Mouse (Mus musculus): ENCODE results near the gene BC107364.
A peak's percentile ranks its signal among the peaks of the same experiment; 100 is the strongest.
"Not testable (repeated sequence)": the region's sequence is repeated elsewhere in the genome, so short reads cannot be mapped to it uniquely, and the experiment has no call there.

Gene BC107364

DNA sequence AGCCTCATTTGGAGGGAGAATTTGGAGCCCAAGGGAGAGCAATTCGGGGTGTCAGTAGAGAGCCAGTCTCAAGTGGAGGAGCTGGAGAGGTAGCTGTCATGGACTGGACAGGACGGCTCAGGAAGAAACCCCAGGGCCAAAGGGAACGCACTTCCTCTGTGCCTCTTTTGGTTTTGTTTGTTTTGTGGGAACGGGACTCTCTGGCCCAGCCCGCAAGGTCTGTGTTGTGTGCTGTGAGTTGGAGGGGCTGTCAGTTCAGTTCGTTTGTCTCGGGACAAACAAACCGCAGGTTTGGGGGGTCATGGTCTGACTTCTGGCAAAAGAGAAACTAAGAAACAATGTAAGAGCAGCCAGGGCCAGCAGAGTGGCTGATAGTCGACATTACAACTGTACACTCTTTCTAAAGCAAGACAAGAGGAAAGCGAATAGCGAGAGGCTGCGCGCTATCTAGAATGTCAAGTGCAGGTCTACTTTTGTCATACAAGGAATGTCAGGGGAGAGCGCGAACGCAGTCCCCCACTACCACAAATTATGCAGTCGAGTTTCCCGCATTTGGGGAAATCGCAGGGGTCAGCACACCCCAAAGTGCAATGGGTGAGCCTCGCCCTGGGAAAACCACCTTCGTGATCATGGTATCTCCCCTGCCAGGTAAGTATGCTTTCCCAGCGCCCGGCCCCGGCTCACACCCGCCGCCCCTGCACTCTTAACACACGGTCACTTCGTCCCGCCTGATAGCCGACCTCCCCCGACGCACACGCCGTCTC, 34.1 kb upstream of the BC107364 start:
- not testable (repeated sequence) for DNase-seq (ENCODE audit: low read depth)

DNA sequence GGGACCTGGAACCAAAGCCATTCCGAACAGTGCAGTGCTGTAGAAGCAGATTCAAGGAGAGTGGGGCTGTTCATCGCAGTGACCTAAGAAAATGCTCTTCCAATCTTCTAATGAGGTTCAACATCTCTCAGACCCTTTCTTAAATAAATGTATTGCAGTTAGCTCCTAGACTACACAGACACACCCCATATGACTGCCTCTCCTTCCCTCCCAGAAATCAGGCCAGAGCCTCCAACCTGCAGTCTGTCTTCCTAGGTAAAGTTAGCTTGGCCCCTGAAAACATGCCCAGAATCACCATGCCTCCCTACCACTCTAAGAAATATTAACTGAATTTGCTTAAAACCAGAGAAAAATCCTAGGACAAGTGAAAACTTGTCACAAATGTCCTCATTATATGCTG, 33.3 kb upstream of the BC107364 start:
- DNase-seq (ENCODE audit: low read depth), result no peak

DNA sequence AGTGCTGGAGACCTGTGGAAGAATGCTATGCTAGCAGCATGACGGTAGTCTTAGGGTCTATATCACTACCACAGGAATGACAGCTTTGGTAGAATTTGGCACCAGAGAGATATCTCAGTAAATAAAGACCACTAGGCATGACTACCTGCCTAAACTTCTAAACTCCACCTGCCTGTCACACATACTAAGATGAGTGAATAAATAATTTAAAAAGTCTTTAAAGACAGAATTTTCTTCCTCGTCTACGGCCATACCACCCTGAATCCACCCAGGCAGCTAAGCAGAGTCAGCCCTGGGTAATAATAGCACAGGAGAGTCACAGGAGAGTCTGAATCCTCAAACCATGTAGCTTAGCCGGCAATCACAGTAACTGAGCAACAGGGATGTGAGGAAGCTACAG, 32.8 kb upstream of the BC107364 start:
- DNase-seq (ENCODE audit: low read depth), result no peak

DNA sequence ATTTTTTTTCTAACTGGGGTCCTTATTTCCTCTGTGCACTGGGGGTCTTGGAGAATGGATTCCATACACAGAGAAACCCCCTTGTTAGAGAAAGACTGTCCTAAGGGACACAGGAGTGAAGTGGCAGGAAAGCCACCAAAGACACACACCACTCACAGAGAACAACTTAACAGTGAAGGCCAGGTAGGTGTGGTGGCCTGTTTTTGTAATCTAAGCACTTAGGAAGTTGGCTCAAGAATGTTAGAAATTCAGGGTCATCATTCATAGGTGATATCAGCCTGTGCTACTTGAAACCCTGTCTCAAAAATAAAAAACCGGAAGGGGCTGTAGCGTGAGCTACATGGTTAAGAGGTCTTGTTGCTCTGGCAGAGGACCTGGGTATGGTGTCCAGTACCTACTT, 31.8 kb upstream of the BC107364 start:
- no peak for DNase-seq (ENCODE audit: low read depth)

DNA sequence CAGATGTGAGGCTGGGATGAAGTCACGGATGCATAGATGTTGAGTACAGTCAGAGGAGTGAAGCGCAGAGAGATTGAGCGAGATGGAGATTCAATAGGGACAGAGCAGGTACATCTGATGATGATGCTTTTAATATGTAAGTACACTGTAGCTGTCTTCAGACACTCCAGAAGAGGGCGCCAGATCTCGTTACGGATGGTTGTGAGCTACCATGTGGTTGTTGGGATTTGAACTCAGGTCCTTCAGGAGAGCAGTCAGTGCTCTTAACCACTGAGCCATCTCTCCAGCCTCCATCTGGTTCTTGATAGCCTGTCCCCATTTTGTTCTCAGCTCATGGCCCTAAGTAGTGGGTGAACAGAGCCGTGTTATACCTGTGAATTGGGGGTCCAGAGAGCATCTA, 30.9 kb upstream of the BC107364 start:
- DNase-seq (ENCODE audit: low read depth), result not testable (repeated sequence)

DNA sequence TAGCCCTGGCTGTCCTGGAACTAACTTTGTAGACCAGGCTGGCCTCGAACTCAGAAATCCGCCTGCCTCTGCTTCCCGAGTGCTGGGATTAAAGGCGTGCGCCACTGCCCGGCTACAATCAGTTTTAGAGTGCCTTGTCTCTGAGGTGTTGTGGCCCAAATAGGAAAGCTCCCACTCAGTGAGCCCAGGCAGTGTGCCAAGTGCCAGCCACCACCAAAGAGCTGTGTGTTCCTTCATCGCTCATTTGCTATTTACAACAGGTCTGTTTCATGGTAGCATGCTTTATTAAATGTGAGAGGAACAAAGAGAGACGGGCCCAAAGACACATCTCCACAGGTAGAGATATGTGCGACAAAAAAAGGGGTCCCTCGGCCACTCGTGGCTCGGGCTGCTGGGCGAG, 30.3 kb upstream of the BC107364 start:
- no peak for DNase-seq (ENCODE audit: low read depth)

DNA sequence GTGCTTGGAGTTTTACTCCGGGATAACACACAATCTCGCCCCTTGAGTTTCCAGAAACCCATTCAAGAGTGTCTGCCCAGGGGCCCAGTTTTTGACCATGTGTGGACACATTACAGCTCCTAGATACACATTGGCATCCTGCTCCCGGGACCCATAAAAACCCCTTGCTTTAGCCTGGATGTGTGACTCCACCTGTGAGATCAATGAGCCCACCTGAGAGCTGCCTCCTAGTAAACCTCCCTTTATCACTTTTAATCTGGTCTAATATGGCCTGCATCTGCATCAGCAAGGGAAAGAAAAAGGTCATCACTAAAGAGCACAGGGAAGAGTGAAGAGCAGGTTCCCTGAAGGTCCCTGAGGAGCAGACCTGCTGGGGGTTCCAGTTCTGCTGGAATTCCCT, 29.8 kb upstream of the BC107364 start:
- DNase-seq (ENCODE audit: low read depth), result no peak

DNA sequence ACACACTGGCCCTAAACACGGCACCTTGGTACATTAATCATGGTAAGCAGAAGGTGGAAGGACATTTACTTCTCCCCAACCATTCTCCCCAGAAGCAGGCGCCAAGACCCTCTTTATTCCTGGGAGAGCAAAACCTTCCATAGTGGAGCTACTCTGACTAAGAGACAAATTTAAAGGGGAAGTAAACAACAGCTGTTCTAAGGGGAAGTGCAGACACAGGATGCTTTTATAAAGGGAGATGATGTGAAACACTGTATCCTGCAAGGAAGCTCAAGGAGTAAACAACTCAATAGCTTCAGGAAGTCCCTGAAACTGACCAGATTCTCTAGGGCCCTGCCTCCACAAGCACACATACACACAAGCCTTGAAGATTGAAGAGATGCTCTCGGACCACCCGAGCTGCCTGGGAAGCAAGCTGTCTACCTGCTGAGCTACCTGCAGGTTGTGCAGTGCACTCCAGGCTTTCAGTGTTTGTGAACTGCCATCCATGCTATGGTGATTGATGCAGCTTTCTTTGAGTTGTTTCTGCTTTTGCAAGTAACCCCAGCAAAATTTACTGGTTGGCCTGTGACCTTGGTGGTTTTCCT, 28.7 kb upstream of the BC107364 start:
- no peak for DNase-seq (ENCODE audit: low read depth)

DNA sequence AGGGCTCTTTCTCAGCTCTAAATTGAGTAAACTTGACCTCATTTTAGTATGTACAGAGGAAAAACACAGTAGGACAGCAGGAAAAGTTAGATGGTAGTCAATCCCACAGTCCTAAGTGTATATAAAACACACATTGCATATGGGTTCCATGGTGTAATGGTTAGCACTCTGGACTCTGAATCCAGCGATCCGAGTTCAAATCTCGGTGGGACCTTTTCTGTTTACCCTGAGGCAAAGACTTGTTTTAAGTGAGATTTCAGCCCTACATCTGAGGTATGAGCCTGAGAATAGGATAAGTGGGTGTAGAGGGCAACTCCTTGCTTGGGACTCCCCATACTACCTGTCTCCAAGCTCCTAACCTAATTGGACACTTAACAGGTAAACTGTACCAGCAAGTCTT, 27.1 kb upstream of the BC107364 start:
- DNase-seq (ENCODE audit: low read depth), result peak; percentile 31

DNA sequence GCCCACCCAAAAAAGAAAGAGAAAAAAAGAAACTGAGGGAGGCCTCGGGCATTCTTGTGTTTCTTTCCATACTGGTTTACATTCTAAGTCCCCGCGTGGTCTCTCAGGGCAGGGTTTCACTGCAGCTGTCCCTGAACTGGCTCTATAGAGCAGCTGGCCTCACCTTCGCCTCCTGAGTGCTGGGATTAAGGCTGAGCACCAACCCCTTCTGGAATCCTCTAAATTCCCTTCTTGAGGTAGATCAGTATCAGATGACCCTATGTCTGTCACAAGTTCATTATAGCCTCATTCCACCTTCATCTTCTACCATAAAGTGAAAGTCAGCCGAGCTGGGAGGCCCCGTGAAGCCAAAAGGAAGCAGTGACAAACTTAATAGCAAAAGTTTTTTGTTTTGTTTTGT, 25.5 kb upstream of the BC107364 start:
- no peak for DNase-seq (ENCODE audit: low read depth)

DNA sequence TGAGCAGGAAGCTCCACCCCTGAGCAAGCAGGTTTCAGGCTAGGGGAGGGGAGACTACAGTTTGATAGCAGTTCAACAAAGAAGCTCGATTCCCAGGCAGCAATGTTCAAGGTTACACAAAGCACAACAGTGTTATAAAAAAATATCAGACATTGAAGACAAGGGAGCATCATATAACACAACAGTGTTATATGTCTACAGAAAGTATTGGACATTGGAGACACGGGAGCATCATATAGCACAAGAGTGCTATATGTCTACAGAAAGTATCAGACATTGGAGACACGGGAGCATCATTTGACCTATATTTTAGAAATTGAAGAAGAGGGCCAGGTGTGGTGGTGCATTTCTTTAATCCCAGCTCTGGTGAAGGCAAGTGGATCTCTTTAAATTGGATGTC, 25.0 kb upstream of the BC107364 start:
- DNase-seq (ENCODE audit: low read depth), result no peak

DNA sequence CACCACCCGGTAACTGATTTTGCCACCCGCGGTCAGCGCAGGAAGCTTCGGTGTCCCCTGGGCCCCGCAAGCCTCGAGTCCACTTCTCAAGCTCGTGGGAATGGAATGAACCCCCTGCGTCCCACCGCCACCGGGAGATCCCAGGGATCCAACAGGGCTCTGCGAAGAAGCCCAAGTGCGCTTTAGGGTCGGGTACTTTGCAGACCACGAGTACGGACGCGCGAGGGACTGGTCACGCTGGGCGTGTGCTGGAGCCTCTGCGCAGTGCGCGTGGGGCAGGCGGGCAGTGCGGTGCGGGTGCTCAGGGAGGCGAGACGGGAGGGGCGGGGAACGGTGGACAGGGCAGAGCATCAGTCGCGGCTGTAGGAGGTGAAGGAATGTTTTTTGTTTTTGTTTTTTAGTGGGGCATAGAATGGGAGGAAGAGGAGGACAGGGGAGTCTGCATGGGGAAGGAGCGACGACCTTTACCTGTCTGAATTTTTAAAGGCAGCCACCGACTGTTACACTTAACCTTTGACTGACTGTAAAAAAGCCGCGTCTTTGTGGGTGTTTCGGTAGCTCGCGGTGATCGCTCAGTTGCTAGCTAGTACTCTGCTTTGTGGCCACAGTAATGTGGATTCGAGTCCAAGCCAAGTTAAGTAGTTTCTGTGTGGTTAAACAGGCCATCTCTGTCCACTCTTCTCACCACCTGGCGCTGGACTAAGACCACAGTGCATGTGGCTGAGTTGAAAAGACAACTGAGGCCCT, 23.0 kb upstream of the BC107364 start:
- no peak for DNase-seq (ENCODE audit: low read depth)

DNA sequence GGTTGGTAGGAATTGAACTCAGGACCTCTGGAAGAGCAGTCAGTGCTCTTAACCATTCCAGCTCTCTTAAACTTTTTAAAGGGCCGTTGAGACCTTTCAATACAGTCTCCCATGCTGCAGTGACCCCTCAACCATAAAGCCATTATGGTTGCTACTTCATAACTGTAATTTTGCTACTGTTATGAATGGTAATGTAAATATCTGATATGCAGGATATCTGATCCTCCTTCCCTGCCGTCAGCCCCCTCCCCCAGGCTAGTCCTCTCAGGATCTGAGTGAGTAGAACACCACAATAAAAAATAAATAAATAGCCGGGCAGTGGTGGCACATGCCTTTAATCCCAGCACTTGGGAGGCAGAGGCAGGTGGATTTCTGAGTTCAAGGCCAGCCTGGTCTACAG, 21.4 kb upstream of the BC107364 start:
- not testable (repeated sequence) for DNase-seq (ENCODE audit: low read depth)

DNA sequence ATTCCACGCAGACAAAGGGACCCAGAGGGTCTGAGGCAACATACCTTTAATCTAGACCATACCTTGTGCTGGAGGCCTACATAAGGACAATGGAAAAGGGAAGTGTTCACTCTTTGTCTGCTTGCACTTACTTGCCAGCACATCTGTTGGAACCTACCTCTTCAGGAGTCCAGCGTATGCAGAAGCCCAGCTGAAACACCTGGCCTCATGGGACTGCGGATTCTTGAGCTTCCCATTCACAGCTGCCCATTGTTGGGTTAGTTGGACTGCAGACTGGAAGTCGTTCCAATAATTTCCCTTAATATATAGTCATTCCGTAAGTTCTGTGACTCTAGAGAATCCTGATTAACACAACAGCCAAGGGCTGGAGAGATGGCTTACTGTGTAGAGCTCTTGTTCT, 20.0 kb upstream of the BC107364 start:
- DNase-seq (ENCODE audit: low read depth), result no peak

DNA sequence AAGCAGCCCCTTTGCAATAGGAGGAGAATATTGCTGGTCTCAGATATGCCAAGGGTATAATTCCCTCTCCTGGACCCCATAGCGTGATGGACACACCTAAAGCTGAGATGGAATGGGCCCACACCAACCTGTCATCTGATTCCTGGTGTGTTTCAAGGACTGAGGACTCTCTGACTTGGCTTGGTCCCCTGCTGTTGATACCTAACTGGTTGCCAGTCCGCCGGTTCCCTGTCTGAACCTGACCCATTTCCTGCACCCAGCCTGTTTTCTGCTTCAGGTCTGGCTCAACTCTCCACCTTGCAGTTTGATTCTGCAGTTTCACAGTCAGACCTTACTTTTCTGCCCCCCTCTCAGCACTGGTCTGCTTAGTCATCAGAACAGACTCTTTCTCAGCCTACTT, 17.5 kb upstream of the BC107364 start:
- DNase-seq (ENCODE audit: low read depth), result no peak

DNA sequence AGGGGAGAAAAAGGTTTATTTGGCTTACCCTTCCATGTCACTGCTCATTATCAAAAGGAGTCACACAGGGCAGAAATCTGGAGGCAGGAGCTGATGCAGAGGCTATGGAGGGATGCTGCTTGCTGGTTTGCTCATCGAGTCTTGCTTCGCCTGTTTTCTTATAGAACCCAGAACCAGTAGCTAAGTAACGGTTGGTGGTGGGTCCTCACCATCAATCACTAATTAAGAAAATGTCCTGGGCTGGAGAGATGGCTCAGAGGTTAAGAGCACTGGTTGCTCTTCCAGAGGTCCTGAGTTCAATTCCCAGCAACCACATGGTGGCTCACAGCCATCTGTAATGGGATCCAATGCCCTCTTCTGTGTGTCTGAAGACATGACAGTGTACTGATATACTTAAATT, 16.2 kb upstream of the BC107364 start:
- not testable (repeated sequence) for DNase-seq (ENCODE audit: low read depth)

DNA sequence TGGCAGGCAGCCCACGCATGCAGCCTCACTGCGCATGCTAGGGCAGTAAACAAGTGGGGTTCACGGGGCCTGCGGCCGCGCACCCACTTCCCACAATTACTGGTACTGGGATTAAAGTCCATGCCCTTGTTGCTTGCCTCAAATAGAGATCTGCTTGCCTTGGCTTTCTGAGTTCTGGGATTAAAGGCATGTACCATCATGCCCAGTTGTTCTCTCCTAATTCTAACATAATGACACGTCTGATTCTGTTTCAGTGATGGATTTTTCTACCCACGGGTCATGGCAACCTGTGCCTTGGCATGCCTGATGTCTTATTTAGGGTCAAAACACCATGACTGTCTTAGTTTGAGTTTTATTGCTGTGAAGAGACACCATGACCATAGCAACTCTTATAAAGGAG, 15.5 kb upstream of the BC107364 start:
- no peak for DNase-seq (ENCODE audit: low read depth)

DNA sequence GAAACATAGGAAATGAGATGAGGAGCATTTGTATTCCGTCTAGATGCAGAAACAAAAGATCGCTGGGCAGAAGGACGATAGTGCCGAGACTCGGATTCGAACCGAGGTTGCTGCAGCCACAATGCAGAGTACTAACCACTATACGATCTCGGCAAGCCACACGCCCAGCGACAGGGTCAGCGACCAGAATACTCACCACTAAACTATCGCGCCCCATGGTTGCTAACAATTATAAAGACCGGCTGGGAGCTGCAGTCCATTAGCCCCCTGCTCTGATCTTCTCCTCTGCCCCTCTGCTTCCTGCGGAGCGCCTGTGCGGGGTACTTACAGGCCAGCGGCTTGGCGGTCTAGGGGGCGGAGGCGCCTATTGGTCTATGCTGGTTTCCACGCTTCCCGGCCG, 11.8 kb upstream of the BC107364 start:
- no peak for DNase-seq (ENCODE audit: low read depth)

DNA sequence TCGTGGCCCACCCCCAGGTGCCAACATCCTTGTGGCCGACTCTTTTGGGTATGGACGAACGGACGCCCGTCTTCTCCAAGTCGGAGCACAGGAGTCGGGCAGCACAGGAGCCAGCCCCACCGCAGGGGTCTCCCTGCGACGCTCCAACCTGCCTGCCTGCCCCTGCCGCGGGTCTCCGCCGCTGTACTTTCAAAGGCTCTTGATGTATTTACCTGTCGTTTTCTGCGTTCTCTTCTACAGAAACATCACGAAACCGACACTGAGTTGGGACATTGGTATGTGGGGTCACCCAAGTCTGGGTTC, 8.4 kb upstream of the BC107364 start:
- DNase-seq (ENCODE audit: low read depth), result not testable (repeated sequence)

DNA sequence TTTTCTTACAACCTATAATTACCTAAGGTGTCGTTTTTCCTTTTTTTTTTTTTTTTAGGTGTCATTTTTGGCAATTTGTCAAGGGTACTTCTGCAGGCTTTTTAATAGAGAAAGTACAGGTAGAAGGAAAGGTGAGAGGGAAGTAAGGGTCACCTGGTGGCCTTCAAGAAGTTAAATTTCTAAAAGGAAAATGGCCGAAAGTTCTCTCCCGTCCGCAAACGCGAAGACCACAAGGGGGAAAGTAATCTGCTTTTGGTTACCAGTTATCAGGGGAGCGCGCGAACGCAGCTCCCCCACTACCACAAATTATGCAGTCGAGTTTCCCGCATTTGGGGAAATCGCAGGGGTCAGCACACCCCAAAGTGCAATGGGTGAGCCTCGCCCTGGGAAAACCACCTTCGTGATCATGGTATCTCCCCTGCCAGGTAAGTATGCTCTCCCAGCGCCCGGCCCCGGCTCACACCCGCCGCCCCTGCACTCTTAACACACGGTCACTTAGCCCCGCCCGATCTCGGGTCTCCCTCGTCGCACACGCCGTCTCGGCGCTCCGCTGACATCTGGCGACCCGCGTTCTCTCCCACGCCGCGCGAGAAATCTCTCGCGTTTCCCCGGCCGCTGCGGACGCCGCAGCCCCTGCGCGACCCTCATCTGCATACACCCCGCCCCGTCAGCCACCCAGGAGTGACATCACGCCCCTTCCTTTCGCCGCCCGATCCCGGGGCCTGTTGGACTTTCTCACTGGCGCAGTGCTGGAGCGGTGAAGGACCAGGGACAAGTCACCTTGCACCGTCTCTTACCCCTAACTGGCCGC, 7.9 kb upstream of the BC107364 start:
- not testable (repeated sequence) for DNase-seq (ENCODE audit: low read depth)

DNA sequence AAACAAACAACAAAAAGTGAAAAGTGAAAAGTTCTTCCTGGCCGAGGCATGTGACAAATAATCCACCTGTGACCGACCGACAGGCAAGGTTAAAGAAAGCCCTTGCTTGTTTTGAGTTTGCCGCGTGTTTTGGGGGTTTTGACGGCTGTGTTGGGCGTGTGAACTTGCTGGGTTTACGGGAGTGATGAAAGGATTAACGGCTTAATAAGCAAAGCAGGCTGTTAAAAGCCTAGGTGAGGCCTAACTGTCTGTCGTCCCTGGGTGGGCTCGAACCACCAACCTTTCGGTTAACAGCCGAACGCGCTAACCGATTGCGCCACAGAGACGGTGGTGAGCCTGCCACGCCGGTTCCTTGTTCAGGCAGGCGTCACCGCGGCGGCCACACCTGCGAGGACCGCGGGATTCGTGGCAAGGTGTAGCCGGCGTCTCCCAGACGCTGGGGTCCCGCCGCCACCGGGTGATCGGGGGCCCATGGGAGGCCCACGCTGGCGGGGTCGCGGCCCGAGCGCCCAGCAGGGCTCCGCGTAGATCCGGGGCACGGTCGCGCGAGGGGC, 6.9 kb upstream of the BC107364 start:
- not testable (repeated sequence) for DNase-seq (ENCODE audit: low read depth)

DNA sequence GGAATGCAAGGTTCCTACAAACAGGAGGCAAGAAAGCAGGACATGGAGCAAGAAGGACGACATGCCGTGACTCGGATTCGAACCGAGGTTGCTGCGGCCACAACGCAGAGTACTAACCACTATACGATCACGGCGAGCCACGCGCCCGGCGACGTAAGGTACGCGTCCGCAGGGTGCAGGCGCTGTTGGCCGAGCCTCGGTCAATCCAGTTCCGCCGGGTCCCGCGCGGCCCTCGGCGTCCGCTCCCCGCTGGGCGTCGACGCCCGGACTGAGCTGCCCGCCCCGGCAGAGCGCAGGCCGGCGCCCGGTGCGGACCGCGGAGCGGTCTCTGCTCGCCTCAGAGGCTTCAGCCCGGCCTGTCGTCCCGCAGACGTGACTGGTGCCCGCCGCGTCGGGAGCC, 5.9 kb upstream of the BC107364 start:
- DNase-seq (ENCODE audit: low read depth), result not testable (repeated sequence)
